Mouse (Mus musculus): ENCODE data around the gene Nudt9. TPM values are rescaled to one million over a fixed set of nuclear protein-coding genes. Genes with fewer than 3 reads are reported as not detected.

The Nudt9 gene
- polyA plus RNA-seq, 1 experiment from 2014 or later: 57.1 TPM

DNA sequence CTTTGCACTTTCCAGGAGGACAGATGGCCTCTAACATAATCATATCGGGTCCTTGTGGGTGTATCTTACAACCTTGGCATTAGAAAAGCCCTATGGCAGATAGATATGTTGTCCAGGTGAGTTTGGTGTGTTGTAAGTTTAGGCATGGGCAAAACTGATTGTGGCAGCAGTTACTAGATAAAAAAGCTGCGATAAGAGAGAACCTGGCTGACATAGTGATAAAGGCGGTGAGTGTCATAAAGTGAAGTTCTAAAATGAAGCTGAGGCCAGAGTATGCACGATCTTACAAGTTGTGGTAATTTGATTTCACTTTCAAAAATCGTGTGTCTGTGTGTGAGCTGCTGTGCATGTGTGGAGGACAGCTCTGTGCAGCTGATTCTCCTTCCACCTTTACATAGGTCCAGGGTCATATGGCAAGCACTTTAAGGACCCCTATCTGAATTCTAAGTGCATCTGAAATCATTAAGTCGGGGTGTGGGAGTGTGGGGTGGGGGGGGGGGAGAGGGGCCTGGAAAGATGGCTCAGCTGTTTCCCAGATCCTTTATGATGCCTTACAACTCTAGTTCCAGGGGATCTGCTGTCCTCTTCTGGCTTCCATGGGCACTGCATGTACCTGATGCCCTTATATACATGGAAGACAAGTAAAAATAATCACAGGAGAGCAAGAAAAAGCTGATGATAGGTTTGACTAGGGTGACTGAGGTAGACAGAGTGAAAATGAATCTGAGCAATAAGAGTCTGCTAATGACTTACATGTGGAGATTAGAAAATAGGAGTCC is 6.8 kb upstream of the Nudt9 start:
- H3K27me3 ChIP-seq (ENCODE audit: control insufficient read depth, insufficient read depth, low read length): no peaks in the 10 kb centered on the region
- ATAC-seq (ENCODE audit: low FRiP score, low TSS enrichment): peak; percentile 53
- WGBS: 60% methylated on average over 6 of the region's 6 CpGs

GRCm38 (mm10) chr5:104042906-104043305 is 3.2 kb upstream of the Nudt9 start:
- DNase-seq (ENCODE audit: low spot score): no peak
- no peak for ATAC-seq (ENCODE audit: low FRiP score, low TSS enrichment)
- Histone ChIP-seq H3K4me1 (replicated peaks; ENCODE audit: control insufficient read depth, insufficient read depth) (no peaks in the 10 kb centered on the region), H3K27ac (replicated peaks) (no peak overlapping the region), H3K4me3 (ENCODE audit: low read depth, low read length) (no peak overlapping the region), H3K4me2 (replicated peaks; ENCODE audit: low read depth) (no peak overlapping the region), H3K36me3 (ENCODE audit: control insufficient read depth, insufficient read depth, low read length) (no peaks in the 10 kb centered on the region), H3K9ac (ENCODE audit: low read length) (no peak overlapping the region), H3K9me3 (ENCODE audit: control insufficient read depth, low read length) (no peaks in the 10 kb centered on the region), H3K27me3 (ENCODE audit: control insufficient read depth, insufficient read depth, low read length) (no peaks in the 10 kb centered on the region)
- WGBS: 92% methylated on average over 2 of the region's 2 CpGs
- TF ChIP-seq CTCF (IDR thresholded peaks at IDR 0.05; ENCODE audit: low read depth): no peak
- TF ChIP-seq EP300 (optimal IDR thresholded peaks at IDR 0.05): no peak

More for the DNA sequence above, 6.8 kb upstream of the Nudt9 start:
- no peaks in the 10 kb centered on the region for H3K4me1 ChIP-seq (replicated peaks; ENCODE audit: control insufficient read depth, insufficient read depth)
- no peaks in the 10 kb centered on the region for H3K36me3 ChIP-seq (ENCODE audit: control insufficient read depth, insufficient read depth, low read length)
- no peak overlapping the region for H3K4me3 ChIP-seq (ENCODE audit: low read depth, low read length)
- no peaks in the 10 kb centered on the region for H3K9me3 ChIP-seq (ENCODE audit: control insufficient read depth, low read length)
- H3K27ac ChIP-seq (replicated peaks): no peak overlapping the region
- peak; percentile 64 for DNase-seq (ENCODE audit: low spot score)
- TF ChIP-seq CTCF (IDR thresholded peaks at IDR 0.05; ENCODE audit: low read depth) (peak; percentile 87), EP300 (optimal IDR thresholded peaks at IDR 0.05) (no peak)
- no peak overlapping the region for H3K4me2 ChIP-seq (replicated peaks; ENCODE audit: low read depth)
- H3K9ac ChIP-seq (ENCODE audit: low read length): no peak overlapping the region

DNA sequence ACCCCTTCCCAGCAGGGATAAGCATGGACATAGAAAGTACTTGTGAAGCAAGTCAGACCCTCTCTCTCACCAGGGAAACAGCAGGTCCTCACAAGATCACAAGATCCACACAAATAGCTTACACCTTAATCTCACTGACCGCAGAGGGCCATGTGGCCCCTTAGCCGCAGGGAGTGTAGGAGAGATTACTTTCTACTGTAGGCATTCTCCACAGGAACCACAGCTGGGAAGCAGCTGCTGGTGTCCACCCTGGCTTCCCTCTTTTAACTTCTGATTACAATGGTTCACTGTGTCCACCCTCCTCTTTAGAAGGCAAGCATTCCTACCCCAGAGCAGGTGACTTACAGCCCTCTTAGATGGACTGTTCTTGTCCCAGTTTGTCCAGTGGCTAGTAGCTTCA is 2.4 kb upstream of the Nudt9 start:
- Histone ChIP-seq H3K27ac (replicated peaks) (no peak overlapping the region), H3K27me3 (ENCODE audit: control insufficient read depth, insufficient read depth, low read length) (no peaks in the 10 kb centered on the region), H3K9me3 (ENCODE audit: control insufficient read depth, low read length) (no peaks in the 10 kb centered on the region), H3K4me3 (ENCODE audit: low read depth, low read length) (no peak overlapping the region), H3K4me2 (replicated peaks; ENCODE audit: low read depth) (no peak overlapping the region), H3K36me3 (ENCODE audit: control insufficient read depth, insufficient read depth, low read length) (no peaks in the 10 kb centered on the region), H3K9ac (ENCODE audit: low read length) (no peak overlapping the region), H3K4me1 (replicated peaks; ENCODE audit: control insufficient read depth, insufficient read depth) (no peaks in the 10 kb centered on the region)
- ATAC-seq (ENCODE audit: low FRiP score, low TSS enrichment): no peak
- TF ChIP-seq CTCF (IDR thresholded peaks at IDR 0.05; ENCODE audit: low read depth) (no peak), EP300 (optimal IDR thresholded peaks at IDR 0.05) (no peak)
- 29% methylated on average over 2 of the region's 2 CpGs for WGBS
- DNase-seq (ENCODE audit: low spot score): no peak

- H3K4me1 ChIP-seq (replicated peaks; ENCODE audit: control insufficient read depth, insufficient read depth): no peaks in the 10 kb centered on the region
- H3K9ac ChIP-seq (ENCODE audit: low read length): peak overlapping the region; percentile 87
- H3K27me3 ChIP-seq (ENCODE audit: control insufficient read depth, insufficient read depth, low read length): no peaks in the 10 kb centered on the region
- H3K4me3 ChIP-seq (ENCODE audit: low read depth, low read length): peak overlapping the region; percentile 85
- TF ChIP-seq CTCF (IDR thresholded peaks at IDR 0.05; ENCODE audit: low read depth) (no peak), EP300 (optimal IDR thresholded peaks at IDR 0.05) (no peak)
- H3K9me3 ChIP-seq (ENCODE audit: control insufficient read depth, low read length): no peaks in the 10 kb centered on the region
- peak overlapping the region; percentile 58 for H3K4me2 ChIP-seq (replicated peaks; ENCODE audit: low read depth)
- H3K36me3 ChIP-seq (ENCODE audit: control insufficient read depth, insufficient read depth, low read length): peaks cover 5% of the 10 kb centered on the region
- ATAC-seq (ENCODE audit: low FRiP score, low TSS enrichment) (no peak), DNase-seq (ENCODE audit: low spot score) (no peak)
- 2% methylated on average over 19 of the region's 19 CpGs for WGBS
- H3K27ac ChIP-seq (replicated peaks): peak overlapping the region; percentile 87
Observed at GRCm38 (mm10) chr5:104047200-104048105, 1.3 kb downstream of the Nudt9 start.

DNA sequence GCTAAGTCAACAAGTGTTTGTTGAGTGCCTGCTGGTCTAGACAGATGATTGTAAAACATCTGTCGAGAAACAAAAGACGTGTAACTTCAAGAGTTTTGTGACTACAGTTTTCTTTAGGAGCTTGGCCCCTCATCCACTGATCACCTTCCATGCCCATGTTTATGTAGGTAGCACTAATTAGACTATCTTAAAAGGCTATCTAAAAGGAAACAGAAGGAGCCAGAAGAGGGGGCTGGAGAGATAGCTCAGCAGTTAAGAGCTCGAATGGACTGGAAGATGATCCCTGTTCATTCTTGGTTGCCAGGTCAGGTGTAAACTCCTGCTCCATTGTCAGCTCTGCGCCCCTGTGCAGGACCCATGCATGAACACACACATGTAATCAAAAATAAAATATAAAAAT is 2.0 kb downstream of the Nudt9 start:
- H3K9me3 ChIP-seq (ENCODE audit: control insufficient read depth, low read length): no peaks in the 10 kb centered on the region
- peak overlapping the region; percentile 58 for H3K4me2 ChIP-seq (replicated peaks; ENCODE audit: low read depth)
- TF ChIP-seq EP300 (optimal IDR thresholded peaks at IDR 0.05) (no peak), CTCF (IDR thresholded peaks at IDR 0.05; ENCODE audit: low read depth) (peak; percentile 49)
- no peak overlapping the region; the same call in 1 of the 2 replicates for H3K4me3 ChIP-seq (ENCODE audit: low read depth, low read length)
- H3K9ac ChIP-seq (ENCODE audit: low read length): no peak overlapping the region
- DNase-seq (ENCODE audit: low spot score): no peak
- no peaks in the 10 kb centered on the region for H3K4me1 ChIP-seq (replicated peaks; ENCODE audit: control insufficient read depth, insufficient read depth)
- no peak overlapping the region for H3K27ac ChIP-seq (replicated peaks)
- ATAC-seq (ENCODE audit: low FRiP score, low TSS enrichment): no peak
- peaks cover 5% of the 10 kb centered on the region for H3K36me3 ChIP-seq (ENCODE audit: control insufficient read depth, insufficient read depth, low read length)
- no peaks in the 10 kb centered on the region for H3K27me3 ChIP-seq (ENCODE audit: control insufficient read depth, insufficient read depth, low read length)
- 41% methylated on average over 4 of the region's 4 CpGs for WGBS

All from stomach, postnatal 0 days (tissue).